Mouse (Mus musculus) lung, postnatal 0 days (tissue): ENCODE data around the gene Zfp597.

Experiments
- CTCF ChIP-seq: IDR thresholded peaks from 2 replicates; pipeline ENCODE4 v1.5.1; 2016; ENCODE audit warnings: antibody characterized with exemption, mild to moderate bottlenecking
- EP300 ChIP-seq: IDR thresholded peaks from 2 replicates; pipeline ENCODE4 v1.6.1; 2016; ENCODE audit warnings: antibody characterized with exemption, mild to moderate bottlenecking, control low read depth

GRCm38 (mm10) chr16:3848416-3848815, 35.9 kb downstream of the Zfp597 start:
- TF ChIP-seq CTCF = peak; percentile 29
- TF ChIP-seq EP300 = no peak
